Mouse (Mus musculus): ENCODE data around the gene Fut9. TPM values are rescaled to one million over a fixed set of nuclear protein-coding genes. Genes with fewer than 3 reads are reported as not detected.

Fut9 gene
- polyA plus RNA-seq (2014; fragmentation: Illumina TruSeq; extraction: RNeasy Lipid Tissue Mini Kit (QIAGEN cat#74804); ENCODE audit: low replicate concordance): 0.04 TPM

DNA sequence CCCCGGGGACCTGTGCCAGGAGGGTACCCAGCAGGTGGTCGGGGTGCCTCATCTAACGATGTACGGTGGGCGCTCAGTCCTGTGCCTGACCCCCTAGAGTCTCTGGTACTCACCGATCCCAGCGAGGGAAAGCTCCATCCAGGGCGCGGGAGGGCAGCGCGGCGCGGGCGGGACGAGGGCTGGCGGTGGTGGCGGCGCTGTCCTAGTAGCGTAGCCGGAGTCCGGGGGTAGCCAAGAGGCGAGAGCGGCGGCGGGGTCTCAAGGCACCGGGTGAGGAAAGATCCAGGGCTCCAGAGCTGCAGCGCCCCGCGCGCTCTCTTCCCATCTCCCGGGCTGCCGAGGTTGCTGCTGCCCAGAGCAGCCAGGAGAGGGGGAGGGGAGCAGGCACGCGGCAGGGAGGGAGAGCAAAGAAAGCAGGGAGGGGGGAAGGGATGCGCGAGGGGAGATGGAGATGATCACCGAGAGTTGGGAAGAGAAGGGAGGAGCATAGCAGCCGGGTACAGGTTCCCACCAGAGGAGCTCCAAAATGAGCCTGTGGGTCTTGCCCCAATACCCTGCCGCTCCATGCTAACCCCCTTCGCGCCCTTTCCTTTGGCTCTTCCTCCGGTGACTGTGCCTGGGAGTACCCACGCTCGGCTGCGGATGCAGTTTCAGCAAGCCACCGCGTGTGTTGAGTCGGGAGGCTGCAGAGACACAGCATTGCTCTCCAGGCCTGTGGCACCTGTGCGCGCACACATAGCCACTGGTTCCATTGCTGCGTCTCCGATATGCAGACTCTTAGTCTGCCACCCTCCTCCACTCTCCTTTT lies at the start of gene Fut9:
Gene Fut9, minus strand, starts transcription at position 769 of the 808 bp plus-strand sequence.

Data from small intestine, adult 10 weeks (tissue).